Mouse (Mus musculus) heart, adult 9 months (tissue): ENCODE data around the gene Ttll8.

Source experiments
- DNase-seq, 2 experiments: peaks; one replicate each; pipeline ENCODE4 v3.0.0; 2022; ENCODE audit warnings: low spot score in 2 of 2

The Ttll8 gene

DNA sequence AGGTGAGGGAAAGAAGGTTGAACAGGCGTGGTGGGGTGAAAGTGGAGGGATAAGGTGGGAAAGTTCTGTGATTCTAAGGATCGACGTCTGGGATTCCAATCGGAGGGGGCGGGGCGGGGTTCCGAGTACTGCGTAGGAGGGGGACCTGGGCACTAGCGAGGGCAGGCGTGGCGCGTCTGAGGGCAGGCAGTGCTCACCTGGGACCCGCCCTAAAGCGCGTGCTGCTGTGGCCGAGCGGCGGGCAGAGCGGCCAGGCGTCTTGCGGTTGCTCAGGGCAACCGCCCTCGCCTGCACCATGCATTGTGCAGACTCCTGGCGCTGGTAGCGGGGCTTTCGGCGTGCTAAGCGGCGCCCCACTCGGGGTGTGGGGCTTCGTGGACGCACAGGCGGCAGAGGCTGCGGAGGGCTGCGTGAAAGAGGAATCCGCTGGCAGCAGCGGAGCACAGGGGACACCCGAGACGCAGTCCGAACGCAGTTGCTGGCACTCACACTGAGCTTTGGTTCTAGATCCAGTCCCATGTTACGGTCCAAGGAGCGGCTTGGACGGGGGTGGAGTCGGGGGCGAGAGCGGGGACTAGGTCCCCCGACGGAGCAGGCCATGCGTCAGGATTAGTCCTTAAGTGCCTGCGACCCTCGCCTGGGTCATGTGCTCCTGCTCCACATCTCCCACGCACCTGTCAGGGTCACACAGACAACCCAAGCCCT lies at the start of gene Ttll8:
Ttll8 (minus strand) TSS at position 51 of the 705 bp plus-strand sequence.
- DNase-seq = no peak

DNA sequence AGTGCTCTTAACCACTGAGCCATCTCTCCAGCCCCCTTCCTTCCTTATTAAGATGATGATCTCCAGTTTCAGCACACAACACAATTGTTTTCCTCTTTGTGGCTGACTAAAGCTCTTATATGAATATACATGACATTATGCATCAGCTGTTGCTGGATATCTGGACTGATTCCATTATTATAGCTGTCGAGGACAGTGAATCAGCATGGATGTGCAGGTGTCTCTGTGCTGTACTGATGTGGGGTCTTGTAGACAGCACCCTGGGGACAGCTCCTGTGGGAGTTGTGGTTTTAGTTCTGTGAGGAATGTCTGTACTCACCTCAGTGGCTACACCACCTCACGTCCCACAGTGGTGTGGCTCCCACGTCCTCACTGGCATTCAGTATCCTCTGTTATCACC lies 47.0 kb upstream of the Ttll8 start:
- DNase-seq = no peak

DNA sequence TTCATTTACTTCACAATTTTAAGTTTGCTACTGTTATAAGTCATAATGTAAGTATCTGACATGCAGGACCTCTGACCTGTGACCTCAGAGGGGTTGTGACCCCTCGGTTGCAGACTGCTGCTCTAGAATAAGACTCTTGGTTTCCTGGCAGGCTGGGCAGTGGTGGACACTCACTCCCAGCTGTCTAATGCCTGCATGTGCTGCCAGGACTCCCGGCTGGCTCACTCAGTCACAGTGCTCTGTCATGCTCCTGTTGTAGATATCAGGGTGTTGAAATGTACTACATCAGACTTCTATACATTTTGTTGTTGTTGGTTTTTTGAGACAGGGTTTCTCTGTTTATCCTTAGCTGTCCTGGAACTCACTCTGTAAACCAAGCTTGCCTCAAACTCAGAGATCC lies 46.1 kb upstream of the Ttll8 start:
- no peak for DNase-seq

DNA sequence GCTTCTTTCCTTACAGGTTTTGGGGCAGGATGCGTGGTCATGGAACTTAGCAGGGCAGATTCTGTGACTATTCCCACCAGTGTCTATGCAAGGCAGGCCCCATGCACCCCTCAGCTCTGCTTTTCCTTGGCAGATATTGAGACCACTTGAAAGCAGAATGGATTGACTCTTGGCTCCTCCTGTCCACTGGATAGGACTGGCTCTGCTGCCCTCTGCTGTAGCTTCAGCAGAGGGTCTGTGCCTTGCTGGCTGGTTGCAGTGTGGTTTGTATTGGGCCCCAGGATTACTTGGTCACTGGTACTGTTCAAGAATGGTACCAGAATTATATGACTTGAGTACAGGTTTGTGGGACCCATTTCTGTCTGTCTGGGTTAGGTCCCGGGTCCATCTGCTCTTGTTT lies 44.9 kb upstream of the Ttll8 start:
- no peak for DNase-seq

DNA sequence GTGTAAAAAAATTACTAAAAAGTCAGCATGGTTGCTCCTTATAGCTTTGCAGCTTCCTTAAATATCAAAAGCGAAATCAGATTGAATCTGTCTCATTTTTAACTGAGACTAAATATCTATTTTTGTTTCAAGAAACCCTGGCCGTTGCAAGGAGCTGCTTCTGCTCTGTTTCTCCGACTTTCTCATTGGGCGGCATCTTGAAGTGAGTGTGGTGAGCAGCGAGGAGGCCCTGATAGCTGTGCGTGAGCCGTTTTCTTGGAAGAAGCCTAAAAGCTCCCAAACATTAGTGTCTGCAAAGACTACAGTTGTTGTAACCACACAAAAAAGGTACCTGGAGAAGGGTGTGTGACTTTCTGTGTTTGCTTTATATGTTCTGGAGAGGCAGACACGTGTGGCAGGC lies 44.4 kb upstream of the Ttll8 start:
- no peak for DNase-seq

DNA sequence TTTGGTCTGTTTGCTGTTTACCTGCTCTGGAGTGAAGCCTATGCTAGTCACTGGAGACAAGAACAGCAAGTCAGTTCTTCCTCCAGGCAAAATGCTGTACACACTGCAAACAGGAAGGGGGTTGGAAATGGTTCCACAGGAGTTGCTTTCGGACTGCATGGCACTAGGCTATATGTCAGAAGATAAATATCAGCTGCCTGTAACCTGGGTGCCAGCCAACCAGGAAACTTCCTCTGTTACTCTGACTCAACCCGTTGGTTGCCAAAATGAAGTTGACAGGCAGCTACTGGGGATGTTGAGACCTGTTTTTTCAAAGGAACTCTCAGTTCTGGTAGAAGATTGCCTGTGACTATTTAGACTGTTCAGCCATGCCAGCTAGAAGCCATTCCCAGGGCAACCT lies 35.0 kb upstream of the Ttll8 start:
- no peak for DNase-seq

DNA sequence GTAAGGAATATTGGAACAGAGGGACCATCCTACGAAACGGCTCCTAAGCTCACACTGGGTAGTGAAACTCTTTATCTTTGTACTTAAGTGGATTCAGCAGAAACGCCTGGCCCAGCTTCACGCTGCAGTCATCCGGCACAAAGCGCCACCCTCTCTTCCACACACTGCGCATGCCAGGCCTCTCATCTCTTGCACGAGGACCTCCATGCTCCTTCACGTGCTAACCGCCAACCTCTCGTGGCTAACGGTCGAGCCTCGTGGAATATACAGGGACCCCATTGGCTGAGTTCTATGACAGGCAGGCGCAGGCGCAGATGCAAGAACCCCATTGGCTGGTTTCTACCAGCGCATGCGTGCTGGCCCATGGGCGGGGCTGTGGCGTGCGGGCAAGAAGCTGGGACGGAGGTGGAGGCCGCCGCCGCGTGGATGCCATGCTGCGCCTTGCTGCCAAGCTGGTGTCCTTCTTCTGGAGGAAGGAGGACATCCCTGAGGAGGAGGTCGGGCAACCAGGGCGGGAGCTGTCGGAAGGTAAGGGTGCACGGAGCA lies 28.4 kb upstream of the Ttll8 start, which contains the start of gene Mov10l1:
Mov10l1 (plus strand) TSS at position 376 of the 546 bp plus-strand sequence.
- DNase-seq = no peak

DNA sequence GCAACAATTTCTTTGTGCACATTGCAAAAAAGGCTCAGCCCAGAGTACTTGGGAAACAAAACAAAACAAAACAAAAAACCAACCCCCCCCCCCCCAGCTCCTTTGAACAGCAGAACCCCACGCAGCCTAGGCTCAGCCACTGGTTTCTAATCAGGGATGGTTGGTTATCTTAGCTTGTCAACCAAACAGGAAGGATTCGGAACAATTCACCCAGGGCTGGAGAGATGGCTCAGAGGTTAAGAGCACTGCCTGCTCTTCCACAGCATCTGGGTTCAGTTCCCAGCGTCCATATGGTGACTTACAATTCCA lies 24.9 kb upstream of the Ttll8 start:
- DNase-seq = no peak

DNA sequence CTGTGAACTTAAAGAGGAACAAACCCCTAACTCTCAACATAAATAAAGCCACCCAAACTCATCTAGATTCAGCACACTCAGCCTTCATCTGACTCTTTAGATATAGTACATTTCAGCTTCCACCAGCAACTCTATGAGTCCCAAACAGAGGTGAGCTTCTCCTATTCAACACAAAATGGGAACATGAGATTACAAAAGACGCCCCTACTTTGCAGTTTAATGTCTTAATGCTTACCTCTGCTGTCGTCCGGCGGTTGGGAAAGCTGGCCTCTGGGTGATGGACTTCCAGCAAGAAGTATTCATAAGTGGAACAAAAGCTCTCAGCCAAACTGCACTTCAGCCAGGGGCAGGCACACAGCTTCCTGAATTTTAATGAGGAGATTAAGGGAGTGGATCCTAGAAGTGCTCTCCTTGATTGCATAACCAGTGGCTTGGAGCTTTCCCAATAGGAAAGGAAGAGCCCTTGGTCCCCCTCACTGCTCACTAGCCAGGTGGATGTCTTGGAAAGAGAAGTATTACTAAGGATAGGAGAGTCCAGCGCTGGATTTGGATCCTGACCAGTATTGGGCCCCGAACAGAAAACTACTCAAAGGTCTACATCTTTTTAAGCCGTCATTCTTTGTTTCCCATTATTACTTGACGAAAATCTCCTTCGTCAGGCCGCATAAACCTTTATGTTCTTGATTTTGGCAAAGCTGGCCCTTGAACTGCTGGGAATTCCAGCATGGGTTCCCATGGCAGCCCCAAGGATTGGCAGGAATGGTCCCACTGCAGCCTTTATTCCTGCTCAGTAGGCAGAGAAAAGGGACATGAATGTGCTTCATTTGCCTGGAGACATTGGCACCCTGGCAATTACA lies 24.3 kb upstream of the Ttll8 start, which contains the start of gene Mlc1:
Mlc1 (minus strand) TSS at position 727 of the 857 bp plus-strand sequence.
- peak in 1 of 2 experiments; percentile 6 for DNase-seq

DNA sequence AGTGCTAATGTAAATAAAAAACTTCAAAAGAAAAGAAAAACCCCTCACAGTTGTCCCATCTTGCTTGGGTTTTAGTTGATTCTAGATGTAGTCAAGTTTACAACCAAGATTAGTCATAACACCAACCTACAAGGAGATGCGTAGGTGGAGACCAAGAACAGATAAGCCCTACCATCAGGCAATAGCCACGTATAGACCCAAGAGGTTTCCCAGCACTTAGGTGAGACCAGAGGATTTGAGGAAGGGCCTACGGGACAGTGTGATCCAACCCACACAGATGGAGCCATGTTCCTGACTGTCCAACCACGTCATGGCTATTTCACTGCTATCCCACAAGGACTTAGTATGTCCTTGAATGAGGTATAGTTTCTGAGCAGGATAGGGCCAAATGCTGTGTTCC lies 18.1 kb upstream of the Ttll8 start:
- DNase-seq = no peak

DNA sequence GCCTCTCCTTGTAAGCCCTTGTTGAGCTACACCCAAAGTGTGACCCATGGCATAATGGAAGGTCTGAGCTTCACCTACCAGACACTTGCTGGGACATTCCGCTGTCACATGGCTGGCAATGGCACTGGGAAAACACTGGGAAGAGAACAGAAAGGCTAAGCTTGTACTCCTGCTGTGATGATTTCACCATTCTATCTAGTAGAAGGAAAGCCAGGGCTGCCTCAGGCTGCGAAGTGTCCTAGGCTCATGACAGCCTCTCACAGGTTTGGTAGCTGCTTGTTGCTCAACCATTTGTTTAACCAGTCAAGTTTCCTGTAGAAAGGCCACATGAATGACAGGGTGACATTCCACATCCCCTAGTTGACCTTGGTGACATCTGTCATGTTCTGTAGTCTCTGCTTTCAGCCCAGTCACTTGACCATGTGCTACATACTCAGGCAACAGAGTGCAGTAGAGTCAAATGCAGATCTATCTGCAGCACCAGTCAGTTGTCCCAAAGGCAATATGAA lies 9.9 kb upstream of the Ttll8 start:
- DNase-seq = no peak

DNA sequence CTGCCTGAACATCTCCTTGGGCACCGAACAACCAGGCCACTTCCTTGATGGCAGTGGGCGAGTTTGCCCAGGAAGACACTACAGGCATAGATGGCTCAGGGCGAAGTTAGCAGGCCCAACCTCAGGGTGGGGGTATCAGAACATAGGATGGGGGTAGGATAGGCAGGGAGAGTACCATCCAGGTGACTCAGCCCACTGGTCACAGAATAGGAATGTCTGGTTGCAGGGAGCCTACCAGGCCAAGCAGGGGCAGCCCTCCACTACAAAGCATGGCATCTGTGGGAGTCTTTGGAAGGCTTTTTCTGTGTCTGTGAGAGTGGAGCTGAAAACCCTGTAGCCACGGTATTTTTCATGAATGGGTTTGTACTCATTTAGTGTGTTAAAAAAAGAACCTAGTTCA lies 3.3 kb upstream of the Ttll8 start:
- DNase-seq = no peak

DNA sequence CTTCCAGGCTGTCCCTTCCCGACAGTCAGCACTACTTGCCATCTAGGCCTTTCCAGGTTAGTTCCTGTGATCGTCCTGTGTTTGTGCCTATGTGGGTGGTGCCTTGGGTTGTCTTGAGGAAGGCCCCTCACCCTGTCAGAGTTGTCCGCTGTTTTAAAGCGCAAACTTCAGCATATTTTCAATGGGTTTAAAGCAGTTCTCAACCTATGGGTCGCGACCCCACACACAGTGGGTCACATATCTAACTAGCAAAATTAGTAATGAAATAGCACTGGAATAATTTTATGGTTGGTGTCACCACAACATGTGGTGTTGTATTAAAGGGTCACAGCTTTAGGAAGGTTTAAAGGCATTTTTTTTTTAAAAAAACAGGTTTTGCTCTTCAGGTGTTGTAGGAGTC lies 1.1 kb upstream of the Ttll8 start:
- no peak for DNase-seq

DNA sequence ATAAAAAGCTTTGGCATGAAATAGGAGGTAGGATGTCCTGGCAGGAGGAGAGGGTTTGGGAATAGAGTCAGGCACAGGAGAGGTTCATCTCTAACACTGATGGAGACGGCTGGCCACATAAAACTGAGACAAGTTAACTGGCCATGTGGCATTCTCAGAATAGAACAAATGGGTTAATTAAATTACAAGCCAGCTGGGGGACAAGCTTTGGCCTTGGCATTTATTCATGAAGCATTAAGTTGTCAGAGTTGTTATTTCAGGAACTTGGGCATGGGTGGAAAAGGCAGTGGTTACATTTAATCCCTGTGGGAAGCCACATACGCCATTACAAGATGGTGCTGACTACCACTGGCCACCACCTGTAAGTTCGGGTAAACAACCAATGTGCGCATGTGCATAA lies 3.0 kb downstream of the Ttll8 start:
- no peak for DNase-seq

DNA sequence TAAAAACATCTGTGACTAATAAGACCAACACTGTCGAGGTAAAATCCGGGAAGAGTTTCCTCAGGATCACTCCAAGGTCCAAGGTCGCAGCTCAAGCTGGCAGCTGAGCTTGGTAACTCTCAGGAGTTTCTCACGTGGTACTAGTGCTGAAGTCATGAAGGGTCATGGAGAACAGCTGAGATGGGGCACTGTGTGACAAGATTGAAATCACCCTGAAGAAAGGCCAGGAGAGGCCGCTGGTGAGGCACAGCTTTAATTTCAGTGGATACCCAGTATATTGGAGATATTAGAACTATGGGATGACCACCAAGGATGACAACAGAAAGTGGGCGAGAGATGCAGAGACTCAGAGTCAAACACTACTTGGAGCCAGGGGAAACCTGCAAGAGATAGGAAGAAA lies 7.4 kb downstream of the Ttll8 start:
- no peak for DNase-seq

DNA sequence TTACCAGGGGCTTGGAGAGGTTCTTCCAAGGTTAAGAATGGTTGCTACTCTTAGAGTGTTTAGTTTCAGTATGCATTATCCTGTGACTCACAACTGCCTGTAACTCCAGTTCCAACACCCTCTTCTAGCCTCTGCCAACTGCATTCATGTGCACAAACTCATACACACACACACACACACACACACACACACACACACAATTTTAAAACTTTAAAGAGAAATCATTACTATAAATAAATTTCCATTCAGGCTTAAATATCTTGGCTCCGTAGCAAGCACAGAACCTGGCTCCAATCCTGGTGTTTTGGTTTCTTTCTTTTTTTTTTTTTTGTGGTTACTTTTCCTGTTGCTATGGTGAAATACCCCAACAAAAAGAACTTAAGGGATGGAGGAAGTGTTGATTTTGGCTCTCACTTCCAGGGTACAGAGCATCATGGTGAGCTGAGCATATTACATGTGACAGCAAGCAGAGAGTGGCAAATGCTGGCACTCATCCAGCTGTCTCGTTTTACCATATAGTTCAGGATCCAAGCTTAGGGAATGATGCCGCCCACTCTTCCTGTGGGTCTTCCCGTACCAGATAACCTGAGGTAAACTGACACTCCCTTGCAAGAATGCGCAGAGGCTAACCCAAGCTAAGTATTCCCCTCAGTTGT lies 10.2 kb downstream of the Ttll8 start:
- no peak for DNase-seq

DNA sequence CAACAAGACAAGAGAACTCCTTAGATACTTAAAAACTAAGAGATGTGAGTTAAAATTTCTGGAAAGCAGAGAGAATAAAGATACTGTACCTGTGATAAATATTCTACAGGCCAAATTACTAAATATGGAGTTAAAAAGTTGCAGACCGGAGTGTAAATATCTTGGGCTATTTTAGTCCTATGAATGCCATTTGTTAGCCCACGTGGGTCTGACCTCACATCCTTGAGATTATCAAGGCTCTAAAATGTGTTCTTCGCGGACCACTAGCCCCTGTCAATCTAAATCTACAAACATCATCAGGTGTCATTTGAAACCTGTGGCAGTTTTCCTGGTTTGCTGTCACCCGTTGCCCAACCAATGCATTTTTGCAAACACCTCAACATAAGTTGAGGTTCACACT lies 11.4 kb downstream of the Ttll8 start:
- no peak for DNase-seq

DNA sequence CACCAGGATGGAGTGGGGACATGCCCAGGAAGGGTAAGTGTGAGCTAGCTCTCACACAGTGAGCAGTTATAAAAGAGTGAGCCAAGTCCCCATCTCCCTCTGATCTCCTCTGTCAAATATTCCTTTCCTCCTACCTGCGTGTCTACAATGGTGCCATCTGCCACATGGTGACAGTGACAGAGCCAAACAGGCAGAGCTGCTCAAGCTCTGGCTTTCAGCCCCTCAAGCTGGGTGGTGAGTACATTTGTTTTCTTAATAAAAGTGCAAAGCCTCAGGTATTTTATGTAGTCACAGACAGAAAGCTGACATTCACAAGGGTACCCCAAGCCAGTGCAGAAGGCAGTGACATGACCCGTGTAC lies 16.9 kb downstream of the Ttll8 start:
- DNase-seq = no peak

DNA sequence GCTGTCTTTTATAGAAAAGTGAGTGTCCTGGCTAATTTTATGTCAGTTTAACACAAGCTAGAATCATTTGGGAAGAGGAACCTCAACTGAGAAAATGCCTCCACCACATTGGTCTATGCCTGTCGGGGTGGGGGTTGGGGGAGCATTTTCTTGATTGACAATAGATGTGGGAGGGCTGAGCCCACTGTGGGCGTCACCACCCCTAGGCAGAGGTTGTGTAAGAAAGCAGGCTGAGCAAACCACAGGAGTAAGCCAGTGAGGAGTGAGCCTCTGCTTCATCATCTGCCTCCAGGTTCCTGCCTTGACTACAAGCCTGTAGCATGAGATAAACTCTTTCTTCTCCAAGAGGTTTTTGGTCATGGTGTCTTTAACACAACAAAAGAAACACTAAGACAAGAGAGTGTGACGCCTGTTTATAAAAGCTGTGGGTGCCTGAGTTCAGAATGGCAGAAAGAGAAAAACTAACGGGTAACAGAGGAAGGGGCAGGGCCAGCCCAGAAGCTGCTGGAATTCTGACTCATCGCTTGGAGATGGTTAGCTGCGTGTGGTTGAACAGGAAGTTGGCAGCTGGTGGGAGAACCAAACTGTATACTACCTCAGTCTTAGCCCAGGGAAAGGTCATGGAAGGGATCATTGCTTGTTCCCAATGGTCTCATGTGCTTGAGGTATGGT lies 17.5 kb downstream of the Ttll8 start:
- no peak for DNase-seq

DNA sequence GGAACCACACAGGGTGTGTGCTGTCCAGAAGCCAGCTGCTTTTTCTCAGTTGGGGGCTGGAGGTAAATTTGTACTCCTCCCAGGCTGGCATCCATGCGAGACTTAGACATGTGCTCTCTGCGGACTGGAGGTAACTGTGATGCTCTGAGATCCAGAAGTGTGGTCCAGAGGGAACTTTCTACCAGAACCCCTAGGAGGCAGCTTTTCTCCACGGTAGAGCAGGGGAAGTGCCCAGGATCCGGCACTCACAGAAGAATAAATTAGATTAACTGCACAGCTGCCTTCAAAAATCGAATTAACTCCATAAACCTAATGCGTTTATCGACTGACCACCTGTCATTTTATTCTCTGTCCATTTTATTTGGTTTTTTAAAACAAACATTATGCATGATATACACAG lies 20.1 kb downstream of the Ttll8 start:
- DNase-seq = no peak

DNA sequence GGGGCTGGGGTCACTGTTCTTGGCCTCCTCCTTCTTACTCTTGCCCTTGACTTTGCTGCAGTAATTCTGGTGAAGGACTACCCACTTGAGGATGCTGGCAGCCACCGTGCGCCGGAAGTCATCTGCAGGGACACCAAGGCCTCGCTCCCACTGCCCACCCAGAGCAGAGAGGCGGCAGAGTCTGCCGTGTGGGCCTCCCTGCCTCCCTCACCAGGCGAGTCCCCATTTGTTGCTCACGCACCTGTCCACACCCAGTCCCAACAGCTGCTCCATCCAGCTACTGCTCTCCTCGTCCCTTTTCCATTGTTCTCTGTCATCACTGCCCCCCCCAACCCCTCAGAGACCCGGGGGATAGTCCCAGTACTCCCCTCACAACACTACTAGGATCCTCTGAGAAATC lies 21.6 kb downstream of the Ttll8 start:
- DNase-seq = no peak

DNA sequence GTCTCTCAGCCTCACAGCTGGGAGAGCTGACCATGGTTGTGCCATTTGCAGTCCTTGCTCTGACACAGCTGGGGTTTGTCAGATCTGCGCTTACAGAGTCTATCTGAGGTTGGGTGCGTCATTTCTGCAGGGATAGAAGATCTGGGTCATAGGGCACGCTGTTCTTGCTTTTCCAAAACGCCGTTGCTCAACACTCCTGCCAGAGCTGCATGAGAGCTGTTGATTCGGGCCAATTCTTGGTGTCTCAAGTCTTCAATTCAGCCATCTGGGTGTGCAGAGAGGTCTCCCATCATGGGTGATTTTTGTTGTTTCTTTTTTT lies 32.3 kb downstream of the Ttll8 start:
- peak; percentile 73 to 74 for DNase-seq
